Mouse (Mus musculus): ENCODE measurements around the gene Trank1. TPM values are rescaled to one million over a fixed set of nuclear protein-coding genes. Genes with fewer than 3 reads are reported as not detected.
A peak's percentile ranks its signal among the peaks of the same experiment; 100 is the strongest.

The Trank1 gene
- 0.15 TPM in 1 of 2 replicates, not detected in the other for polyA plus RNA-seq (2015; fragmentation: Nextera tagmentation; extraction: Ambion mirVana)

GRCm38 (mm10) chr9:111311031-111311842 is at the start of gene Trank1:
Trank1 (plus strand) TSS chr9:111311739.
- 0 out of 2 replicates have a peak, but pooled peaks have one; percentile 18 for ATAC-seq (replicated peaks; ENCODE audit: insufficient number of reproducible peaks, insufficient read depth, low FRiP score, low read depth)
- H3K4me1 ChIP-seq (replicated peaks), result peaks cover 16% of the 10 kb centered on the region
- no peak within 1 kb of the TSS for H3K27ac ChIP-seq
- peaks cover 60% of the 10 kb centered on the region for H3K27me3 ChIP-seq
- H3K4me2 ChIP-seq, result peak within 1 kb of the TSS; percentile 90
- 10% methylated on average over 70 of the region's 72 CpGs for WGBS
- H3K36me3 ChIP-seq, result no peaks in the 10 kb centered on the region
- H3K9me3 ChIP-seq (replicated peaks), result 0 out of 2 replicates have a peak, but pooled peaks cover 2% of the 10 kb centered on the region
- H3K4me3 ChIP-seq, result peak within 1 kb of the TSS; percentile 52
- 0 out of 2 replicates have a peak within 1 kb of the TSS, but pooled peaks have one; percentile 3 for H3K9ac ChIP-seq

GRCm38 (mm10) chr9:111267998-111268397 is 43.5 kb upstream of the Trank1 start:
- H3K9ac ChIP-seq, result no peak overlapping the region
- 93% methylated on average over 2 of the region's 2 CpGs for WGBS

GRCm38 (mm10) chr9:111270606-111271005 is 40.9 kb upstream of the Trank1 start:
- no peaks in the 10 kb centered on the region for H3K27me3 ChIP-seq

More at GRCm38 (mm10) chr9:111267998-111268397, 43.5 kb upstream of the Trank1 start:
- H3K4me3 ChIP-seq, result no peak overlapping the region
- peaks cover 13% of the 10 kb centered on the region for H3K4me1 ChIP-seq (replicated peaks)
- no peak overlapping the region for H3K4me2 ChIP-seq
- ATAC-seq (replicated peaks; ENCODE audit: insufficient number of reproducible peaks, insufficient read depth, low FRiP score, low read depth), result no peak
- H3K36me3 ChIP-seq, result peaks cover 31% of the 10 kb centered on the region
- H3K27me3 ChIP-seq, result no peaks in the 10 kb centered on the region
- no peak overlapping the region for H3K27ac ChIP-seq
- no peaks in the 10 kb centered on the region for H3K9me3 ChIP-seq (replicated peaks)

GRCm38 (mm10) chr9:111271056-111271433 is 40.5 kb upstream of the Trank1 start:
- Histone ChIP-seq H3K4me2 (peak overlapping the region; percentile 70), H3K27ac (peak overlapping the region; percentile 95), H3K9ac (peak overlapping the region; percentile 77), H3K27me3 (no peaks in the 10 kb centered on the region), H3K36me3 (peaks cover 10% of the 10 kb centered on the region; the same call in 1 of the 2 replicates), H3K4me3 (peak overlapping the region; percentile 79), H3K4me1 (replicated peaks) (peaks cover 40% of the 10 kb centered on the region), H3K9me3 (replicated peaks) (no peaks in the 10 kb centered on the region)
- ATAC-seq (replicated peaks; ENCODE audit: insufficient number of reproducible peaks, insufficient read depth, low FRiP score, low read depth), result peak; percentile 58
- under 1% methylated on average over 32 of the region's 32 CpGs for WGBS

More at GRCm38 (mm10) chr9:111270606-111271005, 40.9 kb upstream of the Trank1 start:
- no peaks in the 10 kb centered on the region for H3K9me3 ChIP-seq (replicated peaks)
- 13% methylated on average over 5 of the region's 5 CpGs for WGBS
- peaks cover 10% of the 10 kb centered on the region; the same call in 1 of the 2 replicates for H3K36me3 ChIP-seq
- peak overlapping the region; percentile 77 for H3K9ac ChIP-seq
- H3K27ac ChIP-seq, result peak overlapping the region; percentile 95
- no peak for ATAC-seq (replicated peaks; ENCODE audit: insufficient number of reproducible peaks, insufficient read depth, low FRiP score, low read depth)
- peaks cover 35% of the 10 kb centered on the region for H3K4me1 ChIP-seq (replicated peaks)
- H3K4me3 ChIP-seq, result peak overlapping the region; percentile 79
- peak overlapping the region; percentile 70 for H3K4me2 ChIP-seq

- no peaks in the 10 kb centered on the region for H3K27me3 ChIP-seq
- H3K4me2 ChIP-seq, result peak within 1 kb of the TSS; percentile 76
- under 1% methylated on average over 64 of the region's 64 CpGs for WGBS
- no peaks in the 10 kb centered on the region for H3K9me3 ChIP-seq (replicated peaks)
- peak within 1 kb of the TSS; percentile 96 for H3K27ac ChIP-seq
- peaks cover 44% of the 10 kb centered on the region for H3K4me1 ChIP-seq (replicated peaks)
- H3K9ac ChIP-seq, result peak within 1 kb of the TSS; percentile 85
- H3K4me3 ChIP-seq, result peak within 1 kb of the TSS; percentile 79
- ATAC-seq (replicated peaks; ENCODE audit: insufficient number of reproducible peaks, insufficient read depth, low FRiP score, low read depth), result peak; percentile 98
- H3K36me3 ChIP-seq, result peaks cover 12% of the 10 kb centered on the region; the same call in 1 of the 2 replicates
These were observed 39.9 kb upstream of the Trank1 start, which contains the start of the genes Mlh1 and Epm2aip1 for GRCm38 (mm10) chr9:111271434-111272160. Mlh1 (minus strand) TSS chr9:111271791. Epm2aip1 (plus strand) TSS chr9:111271929.

- H3K4me2 ChIP-seq, result peak overlapping the region; percentile 76
- peaks cover 46% of the 10 kb centered on the region for H3K4me1 ChIP-seq (replicated peaks)
- peak overlapping the region; percentile 96 for H3K27ac ChIP-seq
- no peak for ATAC-seq (replicated peaks; ENCODE audit: insufficient number of reproducible peaks, insufficient read depth, low FRiP score, low read depth)
- no peaks in the 10 kb centered on the region for H3K9me3 ChIP-seq (replicated peaks)
- H3K36me3 ChIP-seq, result peaks cover 16% of the 10 kb centered on the region; the same call in 1 of the 2 replicates
- 4% methylated on average over 19 of the region's 19 CpGs for WGBS
- H3K4me3 ChIP-seq, result peak overlapping the region; percentile 79
- H3K27me3 ChIP-seq, result no peaks in the 10 kb centered on the region
- peak overlapping the region; percentile 85 for H3K9ac ChIP-seq
These were observed 39.2 kb upstream of the Trank1 start for GRCm38 (mm10) chr9:111272356-111272755.

- H3K36me3 ChIP-seq, result peaks cover 20% of the 10 kb centered on the region
- no peak overlapping the region; the same call in 1 of the 2 replicates for H3K27ac ChIP-seq
- ATAC-seq (replicated peaks; ENCODE audit: insufficient number of reproducible peaks, insufficient read depth, low FRiP score, low read depth), result no peak
- H3K9ac ChIP-seq, result peak overlapping the region; percentile 85
- H3K4me2 ChIP-seq, result peak overlapping the region; percentile 76
- peak overlapping the region; percentile 79 for H3K4me3 ChIP-seq
- 55% methylated on average over 15 of the region's 15 CpGs for WGBS
- H3K9me3 ChIP-seq (replicated peaks), result no peaks in the 10 kb centered on the region
- H3K27me3 ChIP-seq, result no peaks in the 10 kb centered on the region
- peaks cover 46% of the 10 kb centered on the region for H3K4me1 ChIP-seq (replicated peaks)
These were observed 38.3 kb upstream of the Trank1 start for GRCm38 (mm10) chr9:111272996-111273785.

- H3K36me3 ChIP-seq, result peaks cover 26% of the 10 kb centered on the region
- ATAC-seq (replicated peaks; ENCODE audit: insufficient number of reproducible peaks, insufficient read depth, low FRiP score, low read depth), result no peak
These were observed 37.6 kb upstream of the Trank1 start for GRCm38 (mm10) chr9:111273958-111274357.

GRCm38 (mm10) chr9:111275156-111275555 is 36.4 kb upstream of the Trank1 start:
- Histone ChIP-seq H3K27me3 (no peaks in the 10 kb centered on the region), H3K4me2 (peak overlapping the region; percentile 76), H3K27ac (no peak overlapping the region), H3K4me1 (replicated peaks) (peaks cover 44% of the 10 kb centered on the region), H3K4me3 (peak overlapping the region; percentile 30), H3K9me3 (replicated peaks) (no peaks in the 10 kb centered on the region), H3K9ac (no peak overlapping the region), H3K36me3 (peaks cover 33% of the 10 kb centered on the region)
- ATAC-seq (replicated peaks; ENCODE audit: insufficient number of reproducible peaks, insufficient read depth, low FRiP score, low read depth), result no peak
- WGBS, result 18% methylated on average over 1 of the region's 1 CpGs

More at GRCm38 (mm10) chr9:111273958-111274357, 37.6 kb upstream of the Trank1 start:
- WGBS, result 61% methylated on average over 1 of the region's 1 CpGs
- peak overlapping the region; percentile 76 for H3K4me2 ChIP-seq
- no peak overlapping the region for H3K27ac ChIP-seq
- no peaks in the 10 kb centered on the region for H3K27me3 ChIP-seq
- H3K4me1 ChIP-seq (replicated peaks), result peaks cover 46% of the 10 kb centered on the region
- peak overlapping the region; percentile 79; the same call in 1 of the 2 replicates for H3K4me3 ChIP-seq
- H3K9ac ChIP-seq, result no peak overlapping the region
- H3K9me3 ChIP-seq (replicated peaks), result no peaks in the 10 kb centered on the region

- WGBS, result 55% methylated on average over 3 of the region's 3 CpGs
- no peak overlapping the region for H3K4me3 ChIP-seq
- H3K4me1 ChIP-seq (replicated peaks), result peaks cover 11% of the 10 kb centered on the region
- H3K4me2 ChIP-seq, result no peak overlapping the region
- H3K9me3 ChIP-seq (replicated peaks), result no peaks in the 10 kb centered on the region
- no peak overlapping the region for H3K27ac ChIP-seq
- no peaks in the 10 kb centered on the region for H3K36me3 ChIP-seq
- no peaks in the 10 kb centered on the region for H3K27me3 ChIP-seq
- H3K9ac ChIP-seq, result no peak overlapping the region
- no peak for ATAC-seq (replicated peaks; ENCODE audit: insufficient number of reproducible peaks, insufficient read depth, low FRiP score, low read depth)
These were observed 26.5 kb upstream of the Trank1 start for GRCm38 (mm10) chr9:111285061-111285460.
